Mouse (Mus musculus): ENCODE measurements around the gene Dnm3. TPM values are rescaled to one million over a fixed set of nuclear protein-coding genes. Genes with fewer than 3 reads are reported as not detected.

Dnm3 gene
- total and polyA plus RNA-seq, 3 experiments = not detected

- no peak overlapping the region for H3K27ac ChIP-seq (ENCODE audit: control insufficient read depth, low read depth, low read length)
- H3K9ac ChIP-seq (ENCODE audit: control insufficient read depth, low read depth, low read length, poor library complexity, severe bottlenecking) = no peak overlapping the region
- H3K79me2 ChIP-seq (ENCODE audit: control insufficient read depth, insufficient read depth, low read length, poor library complexity) = no peaks in the 10 kb centered on the region
- no peak for DNase-seq (ENCODE audit: low read depth, low spot score)
- H3K4me1 ChIP-seq (ENCODE audit: control insufficient read depth in 1 of 2, insufficient read depth in 2 of 2, low read length in 2 of 2) = no peaks in the 10 kb centered on the region
- no peaks in the 10 kb centered on the region for H3K36me3 ChIP-seq (ENCODE audit: control insufficient read depth in 1 of 2, insufficient read depth in 2 of 2, low read length in 2 of 2)
- no peaks in the 10 kb centered on the region for H3K9me3 ChIP-seq (replicated peaks; ENCODE audit: insufficient read depth, low read length)
- no peak overlapping the region for H3K4me3 ChIP-seq (ENCODE audit: control insufficient read depth in 1 of 2, insufficient read depth in 1 of 2, low read depth in 2 of 2, low read length in 2 of 2)
- no peaks in the 10 kb centered on the region; a peak in 1 of 4 replicates for H3K27me3 ChIP-seq (ENCODE audit: control insufficient read depth in 1 of 2, insufficient read depth in 2 of 2, low read length in 2 of 2)
- TF ChIP-seq EP300 (IDR thresholded peaks at IDR 0.05; ENCODE audit: low read depth in 1 of 2, low read length in 2 of 2) = no peak
- TF ChIP-seq ZMIZ1 (IDR thresholded peaks at IDR 0.05; ENCODE audit: low read depth, low read length) = no peak
- TF ChIP-seq E2F4 (IDR thresholded peaks at IDR 0.05; ENCODE audit: borderline replicate concordance, low read depth, low read length) = no peak
- TF ChIP-seq ZNF384 (IDR thresholded peaks at IDR 0.05; ENCODE audit: low read depth, low read length) = no peak
- no peak for TF ChIP-seq JUND (IDR thresholded peaks at IDR 0.05; ENCODE audit: low read depth, low read length)
- no peak for TF ChIP-seq ELF1 (IDR thresholded peaks at IDR 0.05; ENCODE audit: low read depth, low read length)
- TF ChIP-seq GATA1 (IDR thresholded peaks at IDR 0.05; ENCODE audit: low read depth, low read length) = no peak
- no peak for TF ChIP-seq CHD2 (IDR thresholded peaks at IDR 0.05; ENCODE audit: low read length)
Measured at GRCm38 (mm10) chr1:162076581-162077001, 401.2 kb downstream of the Dnm3 start.

- Histone ChIP-seq H3K27ac (ENCODE audit: control insufficient read depth, low read depth, low read length) (no peak overlapping the region), H3K9ac (ENCODE audit: control insufficient read depth, low read depth, low read length, poor library complexity, severe bottlenecking) (no peak overlapping the region), H3K4me1 (ENCODE audit: control insufficient read depth in 1 of 2, insufficient read depth in 2 of 2, low read length in 2 of 2) (no peaks in the 10 kb centered on the region), H3K9me3 (replicated peaks; ENCODE audit: insufficient read depth, low read length) (no peaks in the 10 kb centered on the region), H3K4me3 (ENCODE audit: control insufficient read depth in 1 of 2, insufficient read depth in 1 of 2, low read depth in 2 of 2, low read length in 2 of 2) (no peak overlapping the region), H3K79me2 (ENCODE audit: control insufficient read depth, insufficient read depth, low read length, poor library complexity) (no peaks in the 10 kb centered on the region), H3K36me3 (ENCODE audit: control insufficient read depth in 1 of 2, insufficient read depth in 2 of 2, low read length in 2 of 2) (no peaks in the 10 kb centered on the region), H3K27me3 (ENCODE audit: control insufficient read depth in 1 of 2, insufficient read depth in 2 of 2, low read length in 2 of 2) (no peaks in the 10 kb centered on the region; a peak in 1 of 4 replicates)
- no peak for TF ChIP-seq TBP (IDR thresholded peaks at IDR 0.05; ENCODE audit: low read depth, low read length)
- TF ChIP-seq ZKSCAN1 (IDR thresholded peaks at IDR 0.05; ENCODE audit: low read depth, low read length) = no peak
- no peak for TF ChIP-seq ZNF384 (IDR thresholded peaks at IDR 0.05; ENCODE audit: low read depth, low read length)
- TF ChIP-seq RAD21 (IDR thresholded peaks at IDR 0.05; ENCODE audit: low read depth, low read length) = no peak
- TF ChIP-seq MAZ (IDR thresholded peaks at IDR 0.05; ENCODE audit: low read depth, low read length) = no peak
- TF ChIP-seq MEF2A (IDR thresholded peaks at IDR 0.05; ENCODE audit: extremely low read depth, insufficient replicate concordance, low read depth, low read length, poor library complexity, severe bottlenecking) = no peak
- TF ChIP-seq JUND (IDR thresholded peaks at IDR 0.05; ENCODE audit: low read depth, low read length) = no peak
- TF ChIP-seq SIN3A (IDR thresholded peaks at IDR 0.05; ENCODE audit: low read length) = no peak
- TF ChIP-seq MAX (IDR thresholded peaks at IDR 0.05; ENCODE audit: low read length) = no peak
- TF ChIP-seq GATA1 (IDR thresholded peaks at IDR 0.05; ENCODE audit: low read depth, low read length) = no peak
- no peak for TF ChIP-seq UBTF (IDR thresholded peaks at IDR 0.05; ENCODE audit: borderline replicate concordance, insufficient read depth, low read depth, low read length)
- no peak for TF ChIP-seq CHD1 (IDR thresholded peaks at IDR 0.05; ENCODE audit: low read depth, low read length)
- no peak for TF ChIP-seq MAFK (IDR thresholded peaks at IDR 0.05; ENCODE audit: borderline replicate concordance, low read depth, low read length)
- TF ChIP-seq CHD2 (IDR thresholded peaks at IDR 0.05; ENCODE audit: low read length) = no peak
- no peak for DNase-seq (ENCODE audit: low read depth, low spot score)
Measured at GRCm38 (mm10) chr1:162075831-162076230, 402.0 kb downstream of the Dnm3 start.
